Mouse (Mus musculus): ENCODE measurements at regions not wholly inside any gene's neighbourhood (a gene's known extent, or its start where the extent isn't known, plus 50 kb on each side); places are given as distances from the start of the nearest gene placed in this dataset.
"Not testable (repeated sequence)": the region's sequence is repeated elsewhere in the genome, so short reads cannot be mapped to it uniquely, and the experiment has no call there.

- Histone ChIP-seq H3K27ac (no peak overlapping the region), H3K4me3 (replicated peaks; ENCODE audit: low read depth, low read length) (no peak overlapping the region), H3K4me1 (replicated peaks; ENCODE audit: insufficient read depth, low read length) (no peaks in the 10 kb centered on the region), H3K4me2 (ENCODE audit: low read length) (no peak overlapping the region), H3K27me3 (ENCODE audit: insufficient read depth, low read length) (no peaks in the 10 kb centered on the region), H3K9me3 (replicated peaks; ENCODE audit: low read length) (no peaks in the 10 kb centered on the region), H3K36me3 (ENCODE audit: insufficient read depth, low read length) (no peaks in the 10 kb centered on the region), H3K9ac (ENCODE audit: low read depth, low read length) (no peak overlapping the region)
- DNase-seq (ENCODE audit: low spot score) (peak; percentile 10), ATAC-seq (replicated peaks; ENCODE audit: low FRiP score, low read depth) (no peak)
- WGBS: 27% methylated on average over 5 of the region's 5 CpGs
- TF ChIP-seq CTCF (IDR thresholded peaks at IDR 0.05; ENCODE audit: low read depth): no peak
Measured at GRCm38 (mm10) chr3:44122311-44122710, 1255.9 kb upstream of the Pcdh10 start.

- no peak for DNase-seq (ENCODE audit: low spot score)
- H3K9me3 ChIP-seq (replicated peaks; ENCODE audit: low read length): no peaks in the 10 kb centered on the region
- no peak overlapping the region for H3K4me2 ChIP-seq (ENCODE audit: low read length)
- no peak for ATAC-seq (replicated peaks; ENCODE audit: low FRiP score, low read depth)
- no peak overlapping the region for H3K4me3 ChIP-seq (replicated peaks; ENCODE audit: low read depth, low read length)
- no peak overlapping the region for H3K9ac ChIP-seq (ENCODE audit: low read depth, low read length)
- no peaks in the 10 kb centered on the region for H3K36me3 ChIP-seq (ENCODE audit: insufficient read depth, low read length)
- WGBS: 84% methylated on average over 1 of the region's 1 CpGs
- no peaks in the 10 kb centered on the region for H3K27me3 ChIP-seq (ENCODE audit: insufficient read depth, low read length)
- no peak for TF ChIP-seq CTCF (IDR thresholded peaks at IDR 0.05; ENCODE audit: low read depth)
- no peaks in the 10 kb centered on the region for H3K4me1 ChIP-seq (replicated peaks; ENCODE audit: insufficient read depth, low read length)
- no peak overlapping the region for H3K27ac ChIP-seq
Measured at GRCm38 (mm10) chr3:44130657-44131056, 1247.5 kb upstream of the Pcdh10 start.

DNA sequence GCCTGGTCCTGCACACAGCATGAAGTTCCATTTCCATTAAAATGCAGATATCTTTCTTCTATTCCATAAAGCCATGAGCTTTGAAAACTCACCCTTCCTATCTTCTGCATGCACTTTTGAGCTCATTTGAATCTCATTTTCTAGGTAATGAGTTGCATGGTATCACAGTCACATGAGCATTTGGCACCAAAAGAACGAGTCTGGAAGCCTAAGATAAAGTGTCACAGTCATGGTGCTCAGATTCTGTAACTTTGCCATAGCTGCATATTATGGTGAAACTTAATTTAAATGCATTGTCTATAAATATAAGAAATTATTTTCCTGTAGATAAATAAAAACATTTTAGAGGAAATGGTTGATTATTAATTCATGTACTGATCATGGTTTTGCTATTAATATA lies 1223.7 kb upstream of the Pcdh10 start:
- H3K27ac ChIP-seq: no peak overlapping the region
- H3K9me3 ChIP-seq (replicated peaks; ENCODE audit: low read length): no peaks in the 10 kb centered on the region
- H3K4me3 ChIP-seq (replicated peaks; ENCODE audit: low read depth, low read length): no peak overlapping the region
- DNase-seq (ENCODE audit: low spot score) (no peak), ATAC-seq (replicated peaks; ENCODE audit: low FRiP score, low read depth) (no peak)
- WGBS: 60% methylated on average over 1 of the region's 1 CpGs
- no peaks in the 10 kb centered on the region for H3K36me3 ChIP-seq (ENCODE audit: insufficient read depth, low read length)
- no peaks in the 10 kb centered on the region for H3K4me1 ChIP-seq (replicated peaks; ENCODE audit: insufficient read depth, low read length)
- no peak overlapping the region for H3K4me2 ChIP-seq (ENCODE audit: low read length)
- no peak for TF ChIP-seq CTCF (IDR thresholded peaks at IDR 0.05; ENCODE audit: low read depth)
- H3K9ac ChIP-seq (ENCODE audit: low read depth, low read length): no peak overlapping the region
- no peaks in the 10 kb centered on the region for H3K27me3 ChIP-seq (ENCODE audit: insufficient read depth, low read length)

- not testable (repeated sequence) for H3K27ac ChIP-seq; H3K4me3 ChIP-seq (replicated peaks; ENCODE audit: low read depth, low read length); H3K27me3 ChIP-seq (ENCODE audit: insufficient read depth, low read length); H3K4me2 ChIP-seq (ENCODE audit: low read length); H3K36me3 ChIP-seq (ENCODE audit: insufficient read depth, low read length); H3K9ac ChIP-seq (ENCODE audit: low read depth, low read length); ATAC-seq (replicated peaks; ENCODE audit: low FRiP score, low read depth); H3K9me3 ChIP-seq (replicated peaks; ENCODE audit: low read length); H3K4me1 ChIP-seq (replicated peaks; ENCODE audit: insufficient read depth, low read length); DNase-seq (ENCODE audit: low spot score)
- 92% methylated on average over 6 of the region's 6 CpGs for WGBS
Measured at GRCm38 (mm10) chr3:44199876-44200275, 1178.3 kb upstream of the Pcdh10 start.

DNA sequence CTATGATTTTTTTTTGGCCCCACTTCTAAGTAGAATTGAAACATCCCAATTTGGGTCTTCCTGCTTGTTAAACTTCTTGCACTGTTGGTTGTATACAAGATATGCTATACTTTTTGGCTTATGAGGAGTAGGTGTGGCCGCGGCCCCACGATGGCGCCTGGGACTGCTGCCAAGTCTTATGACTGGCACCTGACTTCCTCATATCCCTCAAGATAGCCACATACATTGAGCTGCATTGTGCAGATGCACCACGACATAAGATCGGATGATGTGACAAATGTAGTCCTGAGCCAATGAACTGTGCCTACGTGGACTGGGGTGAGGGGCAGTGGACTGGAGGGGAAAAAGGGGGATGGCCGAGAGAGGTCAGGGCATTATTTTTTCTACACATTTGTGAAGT lies 1140.7 kb upstream of the Pcdh10 start:
- 84% methylated on average over 8 of the region's 8 CpGs for WGBS
- DNase-seq (ENCODE audit: low spot score); H3K9me3 ChIP-seq (replicated peaks; ENCODE audit: low read length); H3K36me3 ChIP-seq (ENCODE audit: insufficient read depth, low read length); H3K4me3 ChIP-seq (replicated peaks; ENCODE audit: low read depth, low read length); H3K4me2 ChIP-seq (ENCODE audit: low read length); ATAC-seq (replicated peaks; ENCODE audit: low FRiP score, low read depth); H3K4me1 ChIP-seq (replicated peaks; ENCODE audit: insufficient read depth, low read length); H3K9ac ChIP-seq (ENCODE audit: low read depth, low read length); H3K27me3 ChIP-seq (ENCODE audit: insufficient read depth, low read length); H3K27ac ChIP-seq: not testable (repeated sequence)

All from kidney, postnatal 0 days (tissue).